Mouse (Mus musculus) stomach, postnatal 0 days (tissue): Measurements from ENCODE around the gene Abca17.

Source experiments
- CTCF ChIP-seq: IDR thresholded peaks from 2 replicates; pipeline ENCODE4 v1.5.1; 2016; ENCODE audit warnings: antibody characterized with exemption, low read depth, mild to moderate bottlenecking, moderate library complexity
- EP300 ChIP-seq: optimal IDR thresholded peaks from 2 replicates; pipeline ENCODE3; 2016; ENCODE audit warnings: antibody characterized with exemption

DNA sequence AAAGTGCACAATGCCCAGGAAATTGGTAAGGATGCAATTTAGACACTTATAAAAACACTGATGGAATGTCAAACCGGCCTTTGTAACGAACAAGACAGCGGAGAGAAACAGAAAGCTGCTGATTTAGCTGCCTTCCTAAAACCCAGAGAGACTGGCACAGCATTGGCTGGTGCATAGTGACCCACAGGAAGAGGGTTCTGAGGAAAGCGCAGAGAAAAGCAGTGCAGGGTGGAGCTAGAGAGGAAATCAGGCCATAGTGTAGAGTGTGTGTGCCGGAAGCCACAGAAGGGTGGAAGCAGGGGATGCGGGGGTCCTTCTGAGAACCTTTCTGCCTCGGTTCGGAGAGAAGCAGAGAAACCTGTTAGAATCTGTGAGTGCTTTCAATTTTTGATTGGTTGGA is 6.2 kb downstream of the Abca17 start:
- TF ChIP-seq CTCF (no peak), EP300 (no peak)
